Mouse (Mus musculus): ENCODE results near the gene Ift52.
A peak's percentile ranks its signal among the peaks of the same experiment; 100 is the strongest.
"Not testable (repeated sequence)": the region's sequence is repeated elsewhere in the genome, so short reads cannot be mapped to it uniquely, and the experiment has no call there.

Gene Ift52

DNA sequence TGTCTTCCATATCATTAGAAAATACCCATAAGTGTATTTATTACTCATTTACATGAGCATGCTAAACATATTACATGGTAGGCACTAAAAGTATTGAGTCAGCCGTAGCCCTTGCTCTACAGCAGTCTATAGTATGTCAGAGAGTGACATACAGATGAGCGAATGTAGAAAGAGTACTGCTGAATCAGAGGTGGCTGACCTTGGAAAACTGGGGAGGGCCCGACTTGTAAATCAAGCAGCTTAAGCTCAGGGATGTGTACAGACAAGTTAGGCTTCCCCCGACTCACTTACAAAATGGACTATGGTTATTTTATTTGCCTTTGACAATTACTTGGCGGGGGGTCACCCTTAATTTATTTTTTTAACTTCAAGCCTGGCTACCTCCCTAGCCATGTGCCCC is 14.1 kb downstream of the Ift52 start:
- DNase-seq (ENCODE audit: low read depth, low spot score) = no peak

GRCm38 (mm10) chr2:163031757-163032156 is 14.6 kb downstream of the Ift52 start:
- DNase-seq (ENCODE audit: low read depth, low spot score) = no peak

- DNase-seq (ENCODE audit: low read depth, low spot score) = no peak
Observed at GRCm38 (mm10) chr2:163032622-163033021, 15.5 kb downstream of the Ift52 start.

- no peak for DNase-seq (ENCODE audit: low read depth, low spot score)
Observed at GRCm38 (mm10) chr2:163039940-163040339, 22.8 kb downstream of the Ift52 start.

- peak; percentile 59 for DNase-seq (ENCODE audit: low read depth, low spot score)
Observed at GRCm38 (mm10) chr2:163048125-163048524, 31.0 kb downstream of the Ift52 start.

DNA sequence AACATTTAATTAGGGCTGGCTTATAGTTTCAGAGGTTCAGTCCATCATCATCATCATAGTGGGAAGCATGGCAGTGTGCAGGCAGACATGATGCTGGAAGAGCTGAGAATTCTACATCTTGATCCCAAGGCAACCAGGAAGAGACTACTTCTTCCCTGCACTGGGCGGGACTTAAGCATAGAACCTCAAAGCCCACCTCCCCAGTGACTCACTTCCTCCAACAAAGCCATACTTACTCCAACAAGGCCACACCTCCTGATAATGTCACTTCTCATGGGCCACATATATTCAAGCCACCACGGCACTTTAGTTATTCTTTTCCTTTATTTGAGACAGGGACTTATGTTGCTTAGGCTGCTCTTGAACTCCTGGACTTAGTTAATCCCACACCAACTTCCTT is 32.0 kb downstream of the Ift52 start:
- peak; percentile 15 for DNase-seq (ENCODE audit: low read depth, low spot score)

DNA sequence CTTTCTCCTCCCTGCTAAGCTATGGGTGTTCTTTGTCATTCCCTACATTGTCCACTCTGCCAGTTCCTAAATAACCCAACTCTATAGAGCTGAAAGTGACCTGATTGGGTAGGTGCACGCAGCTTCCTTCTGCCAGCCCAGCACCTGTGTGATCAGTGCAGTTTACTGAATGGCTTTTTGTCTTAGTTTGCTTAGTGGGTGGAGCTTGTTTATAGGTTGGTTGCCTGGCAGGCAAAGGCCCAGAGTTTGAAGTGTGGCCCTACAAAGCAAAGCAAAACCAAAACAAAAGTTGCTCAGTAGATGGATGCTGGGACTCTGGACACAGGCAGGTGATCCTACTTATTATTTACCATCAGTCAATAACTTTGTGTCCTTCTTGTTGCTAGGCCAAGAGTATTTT is 34.5 kb downstream of the Ift52 start:
- DNase-seq (ENCODE audit: low read depth, low spot score) = no peak

DNA sequence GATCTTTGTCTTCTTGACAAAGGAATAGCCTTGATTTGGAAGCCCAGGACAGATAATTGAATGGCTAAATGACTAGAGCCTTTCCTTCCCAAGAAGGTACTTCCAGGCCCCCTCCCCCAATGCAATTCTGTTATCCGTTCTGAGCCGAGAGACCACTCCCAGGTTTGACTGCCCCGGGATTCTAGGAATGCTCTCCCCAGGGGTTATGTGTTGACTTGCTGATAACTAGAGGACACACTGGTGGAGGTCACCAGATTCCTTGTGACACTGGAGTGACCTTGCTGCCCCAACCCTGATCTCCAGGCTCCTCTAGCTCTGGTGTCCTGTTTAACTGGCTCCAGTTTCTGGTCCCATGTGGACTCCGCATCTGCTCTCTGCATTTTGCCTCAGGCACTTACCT is 34.9 kb downstream of the Ift52 start:
- DNase-seq (ENCODE audit: low read depth, low spot score) = no peak

DNA sequence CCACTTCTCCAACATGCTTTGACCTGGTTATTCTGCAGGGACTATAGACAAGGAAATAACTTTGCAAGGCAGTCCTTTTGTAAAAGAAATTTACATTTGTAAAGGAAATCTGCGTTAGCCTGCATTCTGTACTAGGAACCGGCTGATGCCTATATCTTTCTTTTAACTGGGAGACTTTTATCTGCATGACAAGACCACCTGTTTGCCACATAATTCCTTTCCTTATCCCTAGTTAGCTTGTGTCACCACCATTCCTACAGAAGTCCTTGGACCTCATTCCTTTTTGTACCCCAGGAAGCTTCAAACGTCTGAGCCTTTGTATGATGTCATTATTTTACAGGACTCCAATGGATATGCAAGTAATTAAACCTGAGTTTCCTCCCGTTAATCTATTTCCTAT is 35.7 kb downstream of the Ift52 start:
- no peak for DNase-seq (ENCODE audit: low read depth, low spot score)

- DNase-seq (ENCODE audit: low read depth, low spot score) = peak; percentile 97
Observed at GRCm38 (mm10) chr2:163054335-163054840, 37.2 kb downstream of the Ift52 start, which contains the start of gene Mybl2. Gene Mybl2 (plus strand): TSS chr2:163054687.

DNA sequence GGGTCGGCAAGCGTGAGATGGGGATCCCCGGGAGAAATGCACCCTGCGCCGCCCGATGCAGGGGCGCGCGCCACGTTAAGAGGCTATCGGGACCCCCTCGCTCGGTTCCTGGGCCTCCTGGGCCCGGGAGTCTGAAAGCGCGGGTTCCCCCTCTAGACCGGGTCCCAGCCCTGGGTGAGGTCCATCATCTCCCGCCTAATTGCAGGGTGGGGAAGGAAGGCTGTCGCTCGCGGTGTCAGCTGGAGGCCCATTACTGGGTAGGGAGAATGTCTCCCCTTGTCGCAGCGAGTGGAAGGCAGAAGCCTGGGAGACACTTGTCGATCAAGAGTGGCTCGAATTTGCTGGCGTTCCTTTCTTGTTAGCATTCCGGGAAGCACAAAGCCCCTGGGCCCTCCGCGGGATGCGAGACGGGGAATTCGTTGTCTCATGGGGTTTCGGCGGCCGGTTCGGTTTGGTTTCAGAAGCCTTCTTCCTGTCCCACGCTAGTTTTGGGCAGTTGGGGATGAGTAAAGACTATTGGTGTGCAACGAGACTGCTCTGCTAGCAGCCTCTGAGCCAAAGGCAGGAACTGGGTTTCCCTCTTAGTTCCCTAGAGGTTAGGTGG is 37.8 kb downstream of the Ift52 start:
- peak; percentile 67 for DNase-seq (ENCODE audit: low read depth, low spot score)

GRCm38 (mm10) chr2:163055715-163056114 is 38.6 kb downstream of the Ift52 start:
- DNase-seq (ENCODE audit: low read depth, low spot score) = peak; percentile 73

- peak; percentile 20 for DNase-seq (ENCODE audit: low read depth, low spot score)
Observed at GRCm38 (mm10) chr2:163056584-163056983, 39.4 kb downstream of the Ift52 start.

GRCm38 (mm10) chr2:163058981-163059380 is 41.8 kb downstream of the Ift52 start:
- DNase-seq (ENCODE audit: low read depth, low spot score) = not testable (repeated sequence)

GRCm38 (mm10) chr2:163060630-163061029 is 43.5 kb downstream of the Ift52 start:
- no peak for DNase-seq (ENCODE audit: low read depth, low spot score)

- DNase-seq (ENCODE audit: low read depth, low spot score) = no peak
Observed at GRCm38 (mm10) chr2:163061203-163062118, 44.3 kb downstream of the Ift52 start.

DNA sequence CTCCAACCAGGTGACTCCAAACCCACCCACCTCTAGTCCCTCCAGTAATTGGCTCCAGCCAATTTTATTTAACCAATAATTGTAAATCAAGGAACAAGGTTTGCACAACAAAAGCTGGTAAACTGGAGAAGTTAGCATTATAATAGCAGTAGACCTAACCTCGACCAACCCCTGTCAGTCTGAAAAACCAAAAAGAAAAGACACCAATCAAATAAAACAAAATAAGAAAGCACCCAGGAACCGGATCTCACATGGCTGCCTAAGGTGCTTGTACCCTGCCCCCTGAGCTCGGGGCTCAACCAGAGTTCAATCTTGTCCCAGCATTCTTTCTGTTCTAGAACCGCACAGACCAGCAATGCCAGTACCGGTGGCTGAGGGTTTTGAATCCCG is 45.0 kb downstream of the Ift52 start:
- DNase-seq (ENCODE audit: low read depth, low spot score) = no peak

GRCm38 (mm10) chr2:163066326-163066725 is 49.2 kb downstream of the Ift52 start:
- no peak for DNase-seq (ENCODE audit: low read depth, low spot score)

DNA sequence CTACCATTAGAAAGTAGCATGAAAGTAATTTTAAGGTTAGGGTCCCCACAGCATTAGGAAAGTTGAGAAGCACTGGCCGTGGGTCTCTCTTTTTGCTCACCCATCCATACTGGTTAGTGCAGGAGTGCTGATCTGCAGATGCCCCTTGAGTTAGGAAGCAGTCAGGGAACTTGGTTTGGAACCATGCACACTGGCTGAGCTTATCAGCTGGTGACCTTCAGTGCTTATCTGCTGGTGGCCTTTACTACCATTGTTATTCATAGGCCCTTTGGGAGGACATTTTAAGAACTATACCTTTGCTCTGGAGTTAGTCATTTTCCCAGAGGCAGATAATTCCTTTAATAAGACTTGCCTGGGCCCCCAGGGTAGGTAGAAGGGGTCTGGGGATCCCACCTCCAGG is 50.1 kb downstream of the Ift52 start:
- DNase-seq (ENCODE audit: low read depth, low spot score) = no peak

DNA sequence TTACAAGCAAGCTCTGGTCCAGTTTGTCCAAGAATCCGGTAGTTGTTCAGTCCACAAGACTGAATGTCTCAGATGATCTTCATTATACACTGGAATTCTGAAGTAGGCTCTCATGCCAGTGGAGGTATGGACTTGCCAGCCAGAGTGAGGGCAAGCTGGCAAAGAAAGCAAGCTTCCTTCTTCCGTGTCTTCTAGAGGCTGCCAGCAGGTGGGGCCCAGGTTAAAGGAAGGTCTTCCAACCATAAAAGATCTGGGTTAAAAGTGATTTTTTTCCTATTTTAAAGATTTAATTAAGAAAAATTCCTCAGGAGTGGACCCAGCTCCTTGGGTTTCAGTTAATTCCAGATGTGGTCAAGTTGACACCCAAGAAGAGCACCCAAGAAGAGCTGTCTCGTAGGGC is 53.1 kb downstream of the Ift52 start:
- peak; percentile 23 for DNase-seq (ENCODE audit: low read depth, low spot score)

- DNase-seq (ENCODE audit: low read depth, low spot score) = no peak
Observed at GRCm38 (mm10) chr2:163071590-163071989, 54.4 kb downstream of the Ift52 start.

DNA sequence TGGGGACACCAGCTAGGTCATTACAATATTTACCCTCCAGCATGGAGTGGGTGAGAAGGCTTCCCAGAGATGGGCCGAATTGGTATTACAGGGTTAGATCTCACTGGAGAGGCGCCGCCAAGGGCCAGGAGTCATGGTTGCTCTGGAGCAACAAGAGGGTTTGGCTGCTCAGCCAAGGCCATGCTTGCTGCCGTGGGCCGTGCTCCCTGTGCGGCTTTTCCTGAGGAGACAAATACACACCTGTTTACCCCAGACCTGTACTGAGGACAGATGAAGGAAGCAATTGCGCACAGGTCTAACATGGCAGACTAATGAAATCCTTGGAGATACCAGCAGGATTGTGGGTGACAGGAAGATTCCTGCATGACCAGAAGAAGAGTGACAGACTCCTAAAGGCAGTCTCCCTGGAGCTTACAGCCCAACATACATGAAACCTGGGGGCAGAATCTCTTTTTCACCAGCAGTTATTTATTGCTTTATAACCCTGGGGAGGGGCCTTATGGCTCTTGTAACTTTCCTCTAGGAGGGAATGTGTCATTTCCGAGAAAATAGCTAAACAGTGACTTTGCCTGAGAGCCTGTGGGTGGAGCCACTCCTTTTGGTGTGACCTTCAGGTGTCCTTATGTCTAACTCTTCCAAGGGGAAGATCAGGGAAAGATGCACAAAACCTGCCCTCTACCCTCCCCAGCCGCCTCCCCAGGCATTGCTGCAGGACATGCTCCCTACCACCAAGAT is 56.0 kb downstream of the Ift52 start:
- no peak for DNase-seq (ENCODE audit: low read depth, low spot score)

Measured in 3T3-L1 (cell line).